Mouse (Mus musculus) embryonic stem cell, embryonic (primary cell): ENCODE measurements around the gene Bsdc1.

Source experiments
- CTCF ChIA-PET, 4 experiments: fragments of 300-600 bp in 2 of 4; fragments of 350-600 bp in 2 of 4; sonication (Branson Sonifier 250); formaldehyde crosslinking; loops; one replicate each; lab custom pipeline; 2022; ENCODE audit warnings: inconsistent platforms in 2 of 4; lab: Charles Lee
- POLR2A ChIA-PET, 4 experiments: fragments of 300-600 bp in 2 of 4; fragments of 350-600 bp in 2 of 4; sonication (Branson Sonifier 250); formaldehyde crosslinking; loops; one replicate each; lab custom pipeline; 2022; ENCODE audit warnings: antibody characterized with exemption in 4 of 4, inconsistent platforms in 1 of 4; lab: Charles Lee

The Bsdc1 gene

GRCm38 (mm10) chr4:129500017-129500416 is 38.6 kb downstream of the Bsdc1 start:
- ChIA-PET CTCF (interaction anchor here in 2 of 4 experiments (0.6 to 1.4 kb wide), 5 partner anchors 10 to 115 kb away, joined by 3 to 5 read pairs (median 3); partner anchors contain the start of gene Marcksl1 (in 2 of the 2)), POLR2A (interaction anchor here (0.5 to 11.8 kb wide), 38 partner anchors 9 to 544 kb away, joined by 3 to 234 read pairs (median 5); partner anchors contain the start of genes Marcksl1 (in 4 of the 4), Bsdc1 (in 3 of the 4), Fam229a (in 2 of the 4) and Tssk3 (in 2 of the 4))

GRCm38 (mm10) chr4:129500607-129501566 is 39.5 kb downstream of the Bsdc1 start:
- CTCF ChIA-PET, result interaction anchor here in 2 of 4 experiments (0.6 to 1.4 kb wide), 6 partner anchors 10 to 116 kb away, joined by 3 to 5 read pairs (median 3); partner anchors contain the start of gene Marcksl1 (in 2 of the 2)

GRCm38 (mm10) chr4:129502327-129502888 is 41.0 kb downstream of the Bsdc1 start:
- ChIA-PET POLR2A (interaction anchor here (0.6 to 11.8 kb wide), 29 partner anchors 8 to 510 kb away, joined by 3 to 234 read pairs (median 6); partner anchors contain the start of genes Marcksl1 (in 4 of the 4), Bsdc1 (in 3 of the 4), Fam229a (in 2 of the 4) and Hdac1 (in 2 of the 4)), CTCF (interaction anchor here in 1 of 4 experiments (0.9 to 1.2 kb wide), 2 partner anchors 11 to 52 kb away, joined by 3 to 4 read pairs; no protein-coding TSS in a partner anchor)

More at GRCm38 (mm10) chr4:129500607-129501566, 39.5 kb downstream of the Bsdc1 start:
- POLR2A ChIA-PET, result interaction anchor here (0.5 to 11.8 kb wide), 51 partner anchors 8 to 443 kb away, joined by 3 to 234 read pairs (median 4); partner anchors contain the start of genes Marcksl1 (in 4 of the 4), Bsdc1 (in 3 of the 4), Fam229a (in 2 of the 4) and Tssk3 (in 2 of the 4)

GRCm38 (mm10) chr4:129502901-129503444 is 41.6 kb downstream of the Bsdc1 start:
- POLR2A ChIA-PET, result interaction anchor here (0.7 to 11.8 kb wide), 33 partner anchors 8 to 511 kb away, joined by 3 to 234 read pairs (median 5); partner anchors contain the start of genes Marcksl1 (in 4 of the 4), Bsdc1 (in 3 of the 4), Fam229a (in 2 of the 4) and Hdac1 (in 2 of the 4)
- CTCF ChIA-PET, result interaction anchor here in 1 of 4 experiments (1.2 kb wide), 1 partner anchor 11 kb away, joined by 3 read pairs; no protein-coding TSS in a partner anchor

GRCm38 (mm10) chr4:129505511-129505910 is 44.1 kb downstream of the Bsdc1 start:
- ChIA-PET POLR2A (interaction anchor here in 2 of 4 experiments (0.8 to 1.0 kb wide), 3 partner anchors 10 to 37 kb away, joined by 3 to 4 read pairs (median 3); partner anchors contain the start of gene Hdac1 (in 1 of the 2)), CTCF (interaction anchor here in 1 of 4 experiments (0.7 kb wide), 1 partner anchor 9 kb away, joined by 3 read pairs; no protein-coding TSS in a partner anchor)

- POLR2A ChIA-PET, result interaction anchor here in 3 of 4 experiments (0.5 to 7.1 kb wide), 12 partner anchors 9 to 107 kb away, joined by 3 to 234 read pairs (median 3); partner anchors contain the start of genes Bsdc1 (in 1 of the 3) and Dcdc2b (in 1 of the 3)
- CTCF ChIA-PET, result interaction anchor here in 2 of 4 experiments (0.7 to 1.4 kb wide), 2 partner anchors 13 to 312 kb away, joined by 3 to 5 read pairs; no protein-coding TSS in a partner anchor
Measured at GRCm38 (mm10) chr4:129507434-129508236, 46.3 kb downstream of the Bsdc1 start.

- ChIA-PET CTCF (interaction anchor here in 2 of 4 experiments (0.6 to 1.4 kb wide), 3 partner anchors 14 to 311 kb away, joined by 3 to 5 read pairs (median 3); no protein-coding TSS in a partner anchor), POLR2A (interaction anchor here in 3 of 4 experiments (0.5 to 7.1 kb wide), 12 partner anchors 9 to 265 kb away, joined by 3 to 234 read pairs (median 4); partner anchors contain the start of gene Bsdc1 (in 1 of the 3))
Measured at GRCm38 (mm10) chr4:129508237-129508515, 46.8 kb downstream of the Bsdc1 start.

- CTCF ChIA-PET, result interaction anchor here in 2 of 4 experiments (0.6 to 1.4 kb wide), 5 partner anchors 11 to 1025 kb away, joined by 3 to 8 read pairs (median 4); no protein-coding TSS in a partner anchor
- POLR2A ChIA-PET, result interaction anchor here in 3 of 4 experiments (0.5 to 7.1 kb wide), 35 partner anchors 8 to 275 kb away, joined by 3 to 234 read pairs (median 3); partner anchors contain the start of genes Fam229a (in 2 of the 3), Hdac1 (in 2 of the 3), Bsdc1 (in 1 of the 3) and Tmem39b (in 1 of the 3)
Measured at GRCm38 (mm10) chr4:129508834-129509600, 47.6 kb downstream of the Bsdc1 start.

- ChIA-PET POLR2A (interaction anchor here in 3 of 4 experiments (0.6 to 7.1 kb wide), 28 partner anchors 8 to 320 kb away, joined by 3 to 234 read pairs (median 3); partner anchors contain the start of genes Fam229a (in 2 of the 3), Hdac1 (in 2 of the 3), Bsdc1 (in 1 of the 3) and S100pbp (in 1 of the 3)), CTCF (interaction anchor here in 3 of 4 experiments (0.6 to 1.0 kb wide), 5 partner anchors 10 to 1024 kb away, joined by 3 to 8 read pairs (median 4); no protein-coding TSS in a partner anchor)
Measured at GRCm38 (mm10) chr4:129509650-129510049, 48.3 kb downstream of the Bsdc1 start.

- ChIA-PET CTCF (interaction anchor here in 3 of 4 experiments (0.6 to 1.0 kb wide), 5 partner anchors 8 to 376 kb away, joined by 3 to 4 read pairs (median 3); no protein-coding TSS in a partner anchor), POLR2A (interaction anchor here (0.6 to 7.1 kb wide), 34 partner anchors 9 to 453 kb away, joined by 3 to 234 read pairs (median 4); partner anchors contain the start of genes Fam229a (in 2 of the 4), Tssk3 (in 2 of the 4), Bsdc1 (in 1 of the 4) and Ccdc28b (in 1 of the 4))
Measured at GRCm38 (mm10) chr4:129510723-129511412, 49.5 kb downstream of the Bsdc1 start.

- CTCF ChIA-PET, result interaction anchor here in 2 of 4 experiments (0.6 to 1.0 kb wide), 2 partner anchors 44 to 390 kb away, joined by 3 to 5 read pairs; no protein-coding TSS in a partner anchor
- POLR2A ChIA-PET, result interaction anchor here (0.5 to 7.1 kb wide), 32 partner anchors 8 to 454 kb away, joined by 3 to 234 read pairs (median 4); partner anchors contain the start of genes Tssk3 (in 2 of the 4), Bsdc1 (in 1 of the 4), Fam229a (in 1 of the 4) and Rnf19b (in 1 of the 4)
Measured at GRCm38 (mm10) chr4:129511413-129512096, 50.2 kb downstream of the Bsdc1 start.

GRCm38 (mm10) chr4:129513086-129513767 is 51.8 kb downstream of the Bsdc1 start, which contains the start of gene Marcksl1:
TSS of gene Marcksl1 (plus strand) at chr4:129513581.
- ChIA-PET CTCF (interaction anchor here in 3 of 4 experiments (0.5 to 1.5 kb wide), 7 partner anchors 13 to 52 kb away, joined by 3 to 5 read pairs (median 3); partner anchors contain the start of gene Bsdc1 (in 1 of the 3)), POLR2A (interaction anchor here (0.6 to 7.1 kb wide), 87 partner anchors 7 to 1399 kb away, joined by 3 to 234 read pairs (median 4); partner anchors contain the start of genes Bsdc1 (in 3 of the 4), Fam229a (in 3 of the 4), Hdac1 (in 3 of the 4) and Tmem39b (in 3 of the 4))
